Mouse (Mus musculus) telencephalon, adult 2 months (tissue): ENCODE measurements around the gene Pde10a.

Experiments
- DNase-seq: peaks from one replicate; pipeline ENCODE4 v3.0.0-alpha.2; 2011; ENCODE audit warnings: low read depth, low spot score

Gene Pde10a

DNA sequence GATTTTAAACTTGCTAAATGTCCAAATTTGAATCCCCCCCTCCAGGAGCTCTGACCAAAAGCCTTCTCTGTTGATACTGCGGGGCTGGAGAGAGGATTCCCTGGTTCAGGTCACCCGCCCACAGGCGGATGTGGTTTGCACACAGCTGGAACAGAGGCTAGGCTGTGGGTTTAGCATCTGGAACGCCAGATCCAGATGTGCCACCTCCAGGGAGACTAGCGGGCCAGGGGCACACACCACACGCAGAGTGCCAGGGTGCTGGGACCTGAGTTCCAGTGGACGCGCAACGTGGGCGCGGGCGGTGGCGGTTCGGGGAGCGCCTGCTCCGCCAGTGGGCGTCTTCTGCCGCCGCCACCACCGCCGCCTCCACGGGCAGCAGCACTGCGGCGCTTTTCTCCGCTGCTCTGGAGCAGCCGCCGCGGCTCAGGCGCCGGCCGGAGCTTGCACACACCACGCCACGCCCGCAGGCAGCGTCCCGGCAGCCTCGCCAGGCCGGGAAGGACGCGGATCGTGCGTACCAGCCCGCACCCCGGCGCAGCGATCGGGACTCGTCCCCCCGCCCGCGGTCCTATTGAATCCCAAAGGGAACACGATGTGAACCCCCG, 275.4 kb downstream of the Pde10a start:
- no peak for DNase-seq

DNA sequence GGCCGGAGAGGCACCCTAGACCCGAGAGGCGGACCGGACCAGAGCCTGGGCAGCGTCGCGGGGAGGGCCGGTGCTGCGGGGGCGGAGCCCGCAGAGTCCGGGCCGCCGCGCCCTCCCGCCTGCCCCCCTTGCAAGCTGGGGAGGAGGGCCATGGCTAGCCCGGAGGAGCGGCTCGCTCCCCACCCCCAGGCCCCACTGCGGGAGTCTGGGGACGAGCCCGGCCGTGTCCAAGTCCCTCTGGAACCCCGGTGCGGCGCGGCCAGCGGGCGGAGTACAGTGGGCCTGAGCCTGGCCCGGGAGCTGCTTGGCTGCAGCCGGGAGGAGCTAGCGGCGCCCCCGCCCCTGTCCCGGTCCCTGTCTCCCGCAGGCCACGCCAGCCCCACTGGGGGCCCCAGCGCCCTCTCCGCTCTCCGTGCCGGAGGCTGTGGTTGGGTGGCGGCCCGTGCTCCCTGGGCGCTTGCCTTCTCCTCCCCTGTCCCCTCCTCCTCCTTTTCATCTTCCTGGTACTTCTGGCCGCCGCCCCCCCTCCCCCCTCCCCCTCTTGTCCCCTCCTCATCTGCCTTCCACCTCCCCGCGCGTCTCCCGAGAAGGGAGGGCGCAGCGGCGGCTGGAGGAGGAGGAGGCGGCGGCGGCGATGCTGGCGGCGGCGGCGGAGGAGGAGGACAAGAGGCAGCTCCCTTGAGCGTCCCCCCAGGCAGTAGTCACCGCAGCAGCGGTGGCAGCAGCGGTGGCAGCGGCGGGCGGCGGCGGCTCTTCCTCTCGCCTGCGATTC, 276.1 kb downstream of the Pde10a start:
- no peak for DNase-seq

DNA sequence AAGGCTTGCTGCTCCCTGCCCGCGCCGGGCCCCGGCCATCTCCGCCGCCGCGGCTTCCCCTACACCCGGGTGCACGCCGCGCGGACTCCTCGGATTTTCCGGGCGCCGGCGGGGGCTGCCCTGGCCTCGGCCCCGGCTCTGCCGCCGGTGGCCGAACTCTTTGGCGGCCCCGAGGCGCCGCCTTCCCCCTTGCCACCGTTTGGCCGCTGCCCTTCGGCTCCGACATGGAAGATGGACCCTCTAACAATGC, 276.6 kb downstream of the Pde10a start:
- no peak for DNase-seq

DNA sequence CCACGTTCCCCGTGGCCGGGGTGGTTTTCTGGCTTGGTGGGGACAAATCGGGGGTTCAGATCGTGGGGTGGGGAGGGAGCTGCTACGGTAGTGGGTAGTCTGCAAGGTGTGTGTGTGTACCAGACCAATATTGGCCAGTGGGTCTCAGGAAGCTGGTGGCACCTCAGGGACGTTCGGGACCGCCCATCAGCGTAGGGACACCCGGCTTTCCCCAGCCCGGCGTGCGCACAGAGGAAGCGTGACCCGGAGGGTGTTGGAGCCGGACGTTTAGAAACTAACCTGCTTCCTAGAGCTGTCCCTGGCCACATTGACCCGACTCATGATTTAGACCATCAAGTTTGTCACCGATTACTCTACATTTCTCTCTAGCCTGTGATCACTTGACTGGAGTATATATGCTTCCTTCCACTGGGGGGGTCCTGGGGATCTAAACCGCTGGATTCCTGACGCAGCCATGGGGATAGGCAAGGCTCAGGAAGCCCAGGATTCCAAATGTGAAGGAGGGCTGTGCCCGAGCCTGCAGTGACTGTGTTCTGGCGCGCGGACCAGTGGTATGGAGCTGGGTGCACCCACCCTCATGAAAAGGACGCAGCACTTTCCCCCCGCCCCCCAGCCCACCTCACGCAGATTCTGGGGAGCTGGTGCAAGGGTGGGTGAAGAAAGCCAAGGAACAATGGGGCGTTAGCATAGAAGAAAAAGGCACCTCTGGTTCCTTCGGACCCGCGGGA, 277.2 kb downstream of the Pde10a start:
- DNase-seq: no peak

DNA sequence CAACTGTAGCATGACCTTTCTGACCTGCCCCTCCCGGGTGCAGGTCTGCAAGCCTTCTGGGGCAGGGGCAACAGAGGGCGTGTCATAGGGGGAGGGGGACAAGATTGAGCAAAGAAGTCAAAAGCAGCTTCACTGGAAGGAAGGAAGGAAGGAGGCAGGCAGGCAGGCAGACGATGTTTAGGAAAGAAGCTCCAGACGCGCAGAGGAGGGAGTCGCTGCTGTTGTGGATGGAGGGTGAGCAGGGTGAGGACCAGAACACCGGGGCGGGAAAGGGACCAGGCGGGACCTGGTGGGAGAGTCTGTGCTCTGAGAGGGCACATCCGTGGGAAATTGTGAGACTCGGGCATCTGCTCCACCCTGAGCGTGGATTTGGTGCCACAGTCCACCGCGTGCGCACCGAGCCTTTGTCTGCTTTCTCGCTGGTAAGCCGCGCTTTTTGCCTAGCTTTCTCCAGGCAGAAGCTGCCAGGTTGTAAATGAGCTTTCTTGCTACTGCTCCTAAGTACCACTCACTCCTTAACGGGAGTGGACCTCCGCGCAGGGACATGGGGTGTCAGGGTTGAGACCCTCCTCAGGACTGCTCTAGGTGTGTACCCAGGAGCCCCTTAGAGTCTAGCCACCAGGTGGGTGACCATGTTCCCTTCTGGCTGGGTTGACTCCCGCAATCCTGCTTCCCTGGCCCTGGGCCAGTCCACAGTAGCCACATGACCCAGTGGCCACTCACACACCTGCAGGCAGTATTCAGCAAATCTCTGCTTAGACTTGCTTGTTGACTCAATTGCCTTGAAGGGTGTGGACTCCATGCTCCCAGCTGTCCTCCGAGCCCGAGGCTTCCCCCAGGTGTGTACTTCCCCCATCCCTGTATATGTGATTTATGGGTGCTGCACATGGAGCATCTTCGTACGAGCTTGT, 278.0 kb downstream of the Pde10a start:
- DNase-seq: no peak

DNA sequence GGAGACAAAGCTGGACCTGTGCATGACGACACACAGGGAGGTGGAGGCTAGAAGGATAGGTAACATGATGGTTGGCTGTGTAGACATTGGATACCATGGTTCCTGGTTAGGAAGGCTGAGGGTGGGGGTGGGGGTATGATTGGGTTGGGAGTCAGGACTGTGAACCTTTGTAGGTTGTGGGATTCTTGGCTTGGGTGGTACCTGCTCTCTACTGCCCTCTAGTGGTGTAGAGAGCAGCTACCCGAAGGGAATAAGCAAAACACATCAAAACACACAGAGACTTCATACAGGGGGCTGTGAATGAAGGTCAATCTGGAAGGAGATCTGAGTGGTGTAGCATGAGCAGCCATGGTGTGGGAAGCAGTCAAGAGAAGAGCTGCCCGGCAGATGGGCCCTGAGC, 282.2 kb downstream of the Pde10a start:
- DNase-seq: no peak

DNA sequence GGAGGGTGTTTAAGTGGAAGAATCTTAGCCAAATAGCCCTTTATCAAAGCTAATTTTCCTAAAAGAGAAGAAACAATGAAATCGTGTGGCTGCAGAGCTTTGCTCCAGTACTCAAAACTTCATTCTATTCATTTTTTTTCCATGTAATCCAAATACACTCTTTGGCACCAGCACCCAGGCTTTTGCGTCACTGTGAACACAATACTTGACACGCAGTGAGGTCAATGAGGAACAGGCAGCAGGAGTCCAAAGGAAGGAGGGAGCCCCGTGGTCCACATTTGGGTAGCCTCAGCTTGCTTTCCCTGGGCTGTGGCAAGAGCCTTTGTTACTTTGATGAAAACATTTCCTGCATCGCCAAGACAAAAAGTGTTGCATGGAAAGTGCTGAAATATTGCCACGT, 284.6 kb downstream of the Pde10a start:
- no peak for DNase-seq

DNA sequence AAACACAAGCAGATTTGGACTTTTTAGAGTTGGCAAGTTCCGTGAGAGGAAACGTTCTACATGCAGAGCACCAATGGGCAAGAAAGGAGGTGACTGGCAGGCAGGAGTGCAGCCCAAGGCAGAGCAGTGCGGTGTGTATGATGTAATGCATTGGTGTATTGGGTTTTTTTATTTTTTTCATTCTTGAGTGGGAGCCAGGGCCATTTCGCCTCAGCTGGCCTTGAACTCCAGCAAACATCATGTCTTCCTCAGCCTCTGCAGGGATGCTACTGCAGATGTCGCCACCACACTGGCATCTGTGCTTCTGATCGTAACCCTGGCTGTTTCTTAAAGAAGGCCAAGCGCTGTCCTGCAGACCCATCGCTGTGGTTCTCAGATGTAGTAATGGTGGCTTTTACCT, 285.0 kb downstream of the Pde10a start:
- DNase-seq: no peak

DNA sequence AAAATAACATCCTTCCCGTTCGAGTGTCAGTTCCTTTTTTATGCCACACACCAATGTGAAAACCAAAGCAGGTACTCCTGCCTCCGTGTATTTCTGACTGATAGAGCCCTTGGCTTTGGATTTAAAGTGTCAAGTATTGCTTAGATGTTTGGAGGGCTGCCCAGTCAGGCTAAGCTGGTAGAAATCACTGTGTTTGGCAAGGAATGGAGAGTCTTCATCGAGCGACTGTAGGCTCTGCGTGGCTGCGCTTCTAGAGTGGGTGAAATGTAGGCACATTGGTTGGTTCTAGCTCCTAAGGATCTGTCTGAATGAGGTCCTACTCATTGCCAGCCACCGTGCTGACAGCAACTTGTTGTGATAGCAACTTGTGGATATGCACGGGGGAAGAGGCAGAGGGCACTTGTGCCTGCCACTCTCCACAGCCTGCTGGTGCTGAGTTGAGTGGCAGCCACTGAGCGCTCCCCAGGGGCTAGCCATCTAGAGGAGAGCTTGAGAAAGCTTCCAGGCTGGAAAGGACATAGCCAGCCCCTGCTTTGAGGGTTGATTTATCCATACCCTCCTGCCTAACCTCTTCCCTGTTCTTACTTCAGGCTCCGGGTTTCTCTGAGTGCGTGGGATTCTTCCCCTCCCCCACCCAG, 287.2 kb downstream of the Pde10a start:
- peak; percentile 64 for DNase-seq

DNA sequence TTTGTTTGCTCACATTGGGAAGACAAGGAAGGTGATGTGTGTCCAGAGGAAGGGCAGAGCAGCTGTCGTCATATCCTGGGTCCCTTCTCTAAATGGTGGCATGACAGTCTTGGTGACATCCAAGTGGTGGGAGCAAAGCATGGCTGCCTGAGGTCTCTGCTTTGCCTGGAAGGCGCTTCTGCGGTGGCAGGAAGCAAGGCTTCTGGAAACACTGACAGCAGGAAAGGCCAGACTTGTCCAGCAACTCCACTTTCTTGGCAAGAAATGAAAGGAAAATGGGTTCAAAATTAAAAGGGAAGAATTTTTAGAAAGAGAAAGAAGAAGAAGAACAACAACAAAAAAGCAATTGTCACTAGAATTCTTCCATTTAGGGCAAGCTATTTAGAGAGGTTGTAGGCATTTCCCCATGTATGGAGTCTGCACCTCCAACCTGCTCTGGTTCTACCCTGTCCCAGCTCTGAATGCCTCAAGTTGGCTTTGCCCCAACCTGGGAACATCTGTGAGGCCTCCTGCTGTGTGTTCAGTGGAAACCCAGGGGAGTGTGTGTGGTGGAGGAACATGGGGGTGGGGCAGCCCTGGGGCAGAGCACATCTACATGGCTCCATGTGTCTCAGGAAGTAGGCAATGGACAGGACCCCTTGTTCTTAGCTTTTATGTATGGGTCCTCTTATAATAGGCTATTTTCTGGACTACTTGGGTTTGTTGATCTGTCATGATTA, 288.8 kb downstream of the Pde10a start:
- DNase-seq: no peak

DNA sequence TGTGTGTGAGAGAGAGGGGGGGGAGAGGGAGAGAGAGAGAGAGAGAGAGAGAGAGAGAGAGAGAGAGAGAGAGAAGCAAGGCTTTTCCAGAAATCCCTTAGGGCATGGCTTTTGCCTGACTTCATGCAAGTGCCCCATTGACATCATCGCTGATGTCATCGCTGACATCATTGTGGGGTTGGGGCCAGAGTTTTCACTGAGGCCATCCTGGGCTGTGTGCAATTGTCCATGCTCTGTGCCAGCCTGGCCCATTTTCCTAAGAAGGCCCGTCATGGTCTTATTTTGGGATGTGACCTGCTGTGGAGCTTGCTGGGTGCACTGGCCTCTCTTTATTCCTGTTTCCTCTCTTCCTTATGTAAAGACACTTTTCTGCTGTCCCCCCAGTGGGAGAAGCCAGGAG, 290.2 kb downstream of the Pde10a start:
- DNase-seq: no peak

DNA sequence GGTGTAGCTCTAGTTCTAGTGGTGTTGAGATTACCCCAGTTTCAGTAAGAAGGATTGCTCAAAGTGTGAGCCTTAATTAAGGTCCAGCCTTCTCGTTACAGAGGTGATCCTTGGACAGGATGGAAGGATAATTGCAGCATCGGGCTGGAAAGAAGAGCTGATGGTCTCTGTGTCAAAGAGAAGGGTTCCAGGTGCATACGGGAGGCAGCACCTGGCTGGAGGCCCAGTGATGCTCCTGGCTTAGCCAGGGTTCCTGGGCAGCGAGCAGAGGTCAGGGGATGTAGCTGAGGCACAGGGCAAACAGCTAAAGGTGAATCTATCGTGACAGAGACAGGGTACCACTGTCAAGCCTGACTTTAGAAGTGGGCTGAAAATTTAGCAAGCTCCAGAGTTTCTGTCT, 290.7 kb downstream of the Pde10a start:
- no peak for DNase-seq

DNA sequence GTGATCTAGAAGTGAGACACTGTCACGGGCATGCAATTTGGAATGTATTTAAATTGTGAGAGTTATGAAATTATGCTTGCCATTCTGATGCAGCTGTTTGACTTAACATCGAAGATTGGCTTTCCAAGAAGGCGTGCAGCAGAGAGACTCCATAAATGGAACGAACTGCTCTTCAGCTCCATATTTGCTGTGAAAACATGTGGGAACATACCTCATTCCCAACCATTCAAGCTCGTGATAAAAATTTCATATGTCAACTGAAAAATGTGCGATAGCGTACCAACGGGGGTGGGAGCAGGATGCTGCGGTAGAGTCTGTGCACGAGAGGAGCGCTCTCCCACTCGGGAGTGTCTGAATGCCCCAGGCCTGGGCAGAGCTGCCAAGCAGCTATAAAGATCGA, 293.5 kb downstream of the Pde10a start:
- peak; percentile 74 for DNase-seq

DNA sequence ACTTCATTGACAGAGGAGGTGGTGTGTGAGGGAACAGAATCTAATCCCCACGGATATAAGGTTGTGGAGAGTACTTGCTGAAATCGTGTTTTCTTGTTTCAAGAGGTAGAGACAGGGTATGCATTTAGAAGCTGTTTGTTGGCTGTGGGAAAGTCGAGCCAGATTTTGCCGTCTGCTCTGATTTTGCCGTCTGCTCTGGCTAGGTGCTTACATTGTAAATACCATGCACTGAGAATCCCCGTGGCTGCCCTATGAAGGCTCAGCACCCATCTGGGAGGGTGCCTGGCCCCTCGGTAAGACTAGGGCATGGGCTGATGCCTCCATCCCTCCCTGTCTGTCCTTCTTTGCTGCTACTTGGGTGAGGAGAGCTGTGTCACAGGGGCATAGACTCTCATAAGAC, 298.4 kb downstream of the Pde10a start:
- no peak for DNase-seq

DNA sequence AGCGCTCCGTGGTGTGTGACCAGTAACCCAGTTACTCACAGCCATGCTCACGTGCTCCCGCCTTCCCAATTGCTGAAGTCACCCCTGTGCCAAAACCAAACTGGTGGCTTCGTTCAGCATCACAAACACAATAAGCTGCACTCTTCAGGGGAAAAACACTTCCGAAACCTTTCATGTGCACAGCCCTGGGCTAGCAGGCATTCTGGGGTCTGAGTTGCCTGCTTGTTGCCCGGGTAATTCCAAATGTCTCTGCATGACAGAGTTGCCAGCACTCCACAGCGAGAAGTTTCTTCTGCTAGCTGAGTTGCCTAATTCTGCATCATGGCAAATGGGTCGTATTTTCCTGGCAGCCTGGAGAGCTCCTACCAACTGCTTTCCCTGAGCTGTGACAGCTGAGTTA, 302.0 kb downstream of the Pde10a start:
- no peak for DNase-seq

DNA sequence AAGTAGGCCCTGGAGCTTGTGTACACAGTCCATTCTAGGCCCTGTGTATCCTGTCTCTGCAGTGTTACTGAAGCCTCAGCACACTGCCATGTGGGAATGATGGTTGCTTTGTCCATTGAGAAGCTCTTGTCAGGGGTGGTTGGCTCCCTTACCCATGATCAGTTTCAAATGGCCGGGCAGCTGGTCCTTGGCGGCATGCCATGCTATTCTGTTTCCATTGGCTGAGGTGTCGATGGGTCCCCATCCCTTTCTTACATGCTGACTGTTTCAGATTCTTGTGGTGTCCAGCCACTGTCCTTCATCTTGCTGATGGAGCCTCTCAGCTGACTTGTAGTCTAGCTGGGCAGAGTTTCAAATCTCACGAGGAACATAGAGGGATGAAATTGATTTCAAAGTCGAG, 305.8 kb downstream of the Pde10a start:
- no peak for DNase-seq

DNA sequence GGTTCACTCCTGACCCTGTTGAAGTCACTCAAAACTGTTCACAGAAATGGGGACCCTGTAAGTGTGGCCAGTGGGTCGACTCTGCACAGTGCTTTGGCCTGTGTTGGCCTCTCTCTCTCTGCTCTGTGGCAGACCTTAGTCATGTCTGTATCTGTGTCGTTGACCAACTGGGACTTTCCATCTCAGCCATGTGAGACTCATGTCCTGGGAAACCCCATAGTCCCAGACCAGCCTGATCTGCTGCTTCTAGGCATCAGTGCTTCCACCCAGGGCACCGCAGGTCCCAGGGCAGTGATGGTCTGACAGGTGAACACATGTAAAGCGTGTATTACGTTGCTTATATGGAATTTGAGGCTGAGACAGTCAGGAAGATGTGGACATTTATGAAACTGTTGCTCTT, 311.1 kb downstream of the Pde10a start:
- DNase-seq: no peak

DNA sequence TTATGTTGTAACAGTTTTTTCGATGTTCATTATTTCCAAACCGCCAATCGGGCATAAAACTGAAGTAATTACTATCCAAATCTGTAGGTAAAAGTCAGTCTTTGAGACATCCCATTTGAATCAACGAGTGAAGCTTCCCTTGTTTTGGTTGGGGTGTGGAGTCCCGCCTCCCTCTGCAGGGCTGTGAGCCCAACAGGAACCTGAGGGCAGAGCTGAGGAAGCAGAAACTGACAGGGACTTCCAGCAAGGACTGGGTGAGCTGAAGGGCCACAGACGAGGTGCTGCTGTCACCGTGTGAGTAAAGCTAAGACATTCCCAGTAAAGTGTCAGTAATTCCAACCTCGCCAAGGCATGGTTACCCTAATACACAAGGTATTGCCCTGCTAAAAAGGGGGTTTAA, 313.1 kb downstream of the Pde10a start:
- no peak for DNase-seq

DNA sequence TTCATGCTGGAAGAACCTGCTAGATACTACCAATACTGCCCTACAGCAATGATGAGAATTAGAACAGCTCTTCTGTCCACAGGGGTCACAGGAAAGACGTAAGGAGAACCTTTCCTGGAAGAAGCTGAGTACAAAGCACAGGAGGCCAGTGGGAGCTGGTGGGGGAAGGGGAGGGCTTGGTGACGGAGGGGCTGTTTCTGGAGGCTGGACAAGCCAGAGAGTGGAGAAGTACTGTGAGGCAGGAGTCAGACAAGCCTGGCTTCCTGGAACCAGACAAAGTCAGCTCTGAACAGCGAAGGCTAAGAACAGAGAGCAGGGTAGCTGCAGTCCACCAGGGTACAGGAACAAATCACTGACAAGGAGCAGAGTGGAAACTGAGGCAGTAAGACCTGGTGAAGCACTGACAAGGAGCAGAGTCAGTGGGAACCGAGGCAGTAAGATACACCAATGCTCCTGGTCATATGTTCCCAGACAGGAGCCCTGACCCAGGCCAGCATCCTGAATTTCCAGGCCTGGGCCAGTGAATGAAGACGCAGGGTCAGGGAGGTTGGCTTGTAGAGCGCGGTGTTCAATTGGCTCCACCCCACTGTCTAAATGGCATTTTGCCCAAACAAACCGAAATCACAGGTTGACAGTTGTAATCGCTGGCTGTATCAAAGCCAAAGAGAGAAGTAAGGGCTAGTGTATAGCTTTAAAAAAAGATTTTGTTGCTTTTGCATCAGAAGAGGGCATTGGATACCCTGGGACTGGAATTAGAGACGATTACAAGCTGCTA, 314.3 kb downstream of the Pde10a start:
- no peak for DNase-seq

DNA sequence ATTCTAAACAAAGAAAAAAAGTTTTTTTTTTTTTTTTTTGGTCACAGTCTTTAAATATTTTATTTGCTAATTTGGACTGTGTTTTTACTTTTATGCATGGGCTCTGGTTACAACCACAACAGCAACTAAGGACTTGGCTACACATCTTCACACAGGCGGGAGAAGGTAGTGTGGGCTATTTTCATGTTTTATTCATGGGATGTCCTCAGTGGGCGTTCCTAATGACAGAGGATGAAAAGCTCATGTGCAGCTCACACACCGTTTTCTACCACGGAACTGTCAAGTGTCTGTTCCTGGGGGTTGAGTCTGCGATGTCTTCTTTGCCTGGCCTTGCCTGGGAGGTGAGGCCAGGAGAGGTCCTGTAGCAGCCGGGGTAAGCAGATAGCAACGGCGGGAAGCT, 315.9 kb downstream of the Pde10a start:
- no peak for DNase-seq
